Mouse (Mus musculus) neutrophil, adult 5-6 weeks (primary cell): ENCODE data around the gene Sertad1. TPM values are rescaled to one million over a fixed set of nuclear protein-coding genes. Genes with fewer than 3 reads are reported as not detected.

Experiments used
- ATAC-seq: fragments of 151-379, 151-347 bp; 2 replicates; pipeline ENCODE4 v1.8.0; 2017; ENCODE audit warnings: mild to moderate bottlenecking, moderate TSS enrichment; ENCODE audit not compliant: insufficient number of reproducible peaks, poor library complexity, low FRiP score, severe bottlenecking; ENCODE audit errors: extremely low read depth
- total RNA-seq: library from RNA; stranded (forward); fragments of 200-1000 nt; gene quantifications from 2 replicates; pipeline ENCODE4 v1.2.3, GENCODE M21; 2017

The Sertad1 gene
- total RNA-seq, 1 experiment from 2014 or later: 32.6 TPM

DNA sequence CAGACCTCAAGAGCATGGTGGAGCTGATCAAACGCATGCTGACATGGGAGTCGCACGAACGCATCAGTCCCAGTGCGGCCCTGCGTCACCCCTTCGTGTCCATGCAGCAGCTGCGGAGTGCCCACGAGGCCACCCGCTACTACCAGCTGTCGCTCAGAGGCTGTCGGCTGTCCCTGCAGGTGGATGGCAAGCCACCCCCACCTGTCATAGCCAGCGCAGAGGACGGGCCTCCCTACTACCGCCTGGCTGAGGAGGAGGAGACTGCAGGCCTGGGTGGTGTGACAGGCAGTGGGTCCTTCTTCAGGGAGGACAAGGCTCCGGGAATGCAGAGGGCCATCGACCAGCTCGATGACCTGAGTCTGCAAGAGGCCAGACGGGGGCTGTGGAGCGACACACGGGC is 42.4 kb downstream of the Sertad1 start:
- no peak for ATAC-seq

DNA sequence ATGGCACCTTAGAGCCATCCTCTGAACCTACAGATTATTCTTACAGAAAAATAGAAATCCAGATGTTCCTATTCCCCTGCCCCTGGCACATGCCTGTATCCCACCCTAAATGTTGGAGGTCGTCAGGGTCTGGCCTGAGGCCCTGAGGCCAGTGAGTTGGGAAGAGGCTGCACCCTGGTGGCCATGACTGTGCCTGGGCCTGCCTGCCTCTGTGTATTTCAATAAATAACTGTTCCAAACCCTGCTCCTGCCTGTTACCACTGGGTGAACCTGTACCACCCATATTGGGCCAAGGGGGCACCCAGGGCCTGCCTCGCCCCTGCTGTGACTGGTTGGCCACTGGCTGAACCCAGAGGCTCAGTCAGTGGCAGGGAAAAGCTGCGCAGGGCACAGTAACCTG is 44.2 kb downstream of the Sertad1 start:
- no peak for ATAC-seq

- ATAC-seq: no peak
Observed at GRCm38 (mm10) chr7:27531707-27532106, 45.0 kb downstream of the Sertad1 start.

GRCm38 (mm10) chr7:27532480-27533050 is 45.9 kb downstream of the Sertad1 start:
- ATAC-seq: no peak

- no peak for ATAC-seq
Observed at GRCm38 (mm10) chr7:27535386-27535785, 48.7 kb downstream of the Sertad1 start.

GRCm38 (mm10) chr7:27536618-27537017 is 49.9 kb downstream of the Sertad1 start:
- ATAC-seq: no peak

- ATAC-seq: no peak
Observed at GRCm38 (mm10) chr7:27537998-27538397, 51.3 kb downstream of the Sertad1 start.

GRCm38 (mm10) chr7:27538797-27539196 is 52.1 kb downstream of the Sertad1 start:
- no peak for ATAC-seq

Other genes with a start within 250 kb of the Sertad1 start
- 0.86 and 2.7 TPM in 2 replicates for gene Numbl, start 228.5 kb upstream of the Sertad1 start, total RNA-seq
- 0.12 TPM in 1 of 2 replicates, not detected in the other for gene Ltbp4, start 149.2 kb upstream of the Sertad1 start, total RNA-seq
- gene Shkbp1, start 130.9 kb upstream of the Sertad1 start, total RNA-seq: 56.8 and 69.9 TPM in 2 replicates
- not detected in 2 replicates for gene Gm20479, start 129.5 kb upstream of the Sertad1 start, total RNA-seq
- 0.37 TPM in 1 of 2 replicates, not detected in the other for gene Sptbn4, start 39.2 kb upstream of the Sertad1 start, total RNA-seq
- 31.7 and 32.1 TPM in 2 replicates for gene Blvrb, start 38.9 kb upstream of the Sertad1 start, total RNA-seq
- 32.0 and 39.3 TPM in 2 replicates for gene Sertad3, start 13.1 kb upstream of the Sertad1 start, total RNA-seq
- 0.35 and 0.61 TPM in 2 replicates for gene Prx, start 12.4 kb downstream of the Sertad1 start, total RNA-seq
- not detected in 2 replicates for gene Hipk4, start 36.4 kb downstream of the Sertad1 start, total RNA-seq
- gene Pld3, start 66.3 kb downstream of the Sertad1 start, total RNA-seq: 20.7 and 24.3 TPM in 2 replicates
- 7.0 and 8.7 TPM in 2 replicates for gene 2310022A10Rik, start 66.3 kb downstream of the Sertad1 start, total RNA-seq
- 175 and 194 TPM in 2 replicates for gene Akt2, start 104.6 kb downstream of the Sertad1 start, total RNA-seq
- gene Ttc9b, start 167.0 kb downstream of the Sertad1 start, total RNA-seq: not detected in 2 replicates
- 3.7 and 7.2 TPM in 2 replicates for gene Map3k10, start 187.7 kb downstream of the Sertad1 start, total RNA-seq
- 1.7 and 6.6 TPM in 2 replicates for gene Zfp607b, start 202.4 kb downstream of the Sertad1 start, total RNA-seq
- gene Zfp60, start 244.5 kb downstream of the Sertad1 start, total RNA-seq: 8.3 and 13.0 TPM in 2 replicates